Mouse (Mus musculus) bone marrow macrophage, adult 2 months (primary cell): ENCODE measurements around the gene Noxred1.

ENCODE experiments used
- CTCF ChIP-seq: IDR thresholded peaks from 2 replicates; pipeline ENCODE4 v1.5.1; 2012; ENCODE audit warnings: low read depth, mild to moderate bottlenecking, low read length, moderate library complexity
- POLR2A ChIP-seq: IDR thresholded peaks from 2 replicates; pipeline ENCODE4 v1.6.1; 2012; ENCODE audit warnings: mild to moderate bottlenecking, low read depth, low read length, borderline replicate concordance

DNA sequence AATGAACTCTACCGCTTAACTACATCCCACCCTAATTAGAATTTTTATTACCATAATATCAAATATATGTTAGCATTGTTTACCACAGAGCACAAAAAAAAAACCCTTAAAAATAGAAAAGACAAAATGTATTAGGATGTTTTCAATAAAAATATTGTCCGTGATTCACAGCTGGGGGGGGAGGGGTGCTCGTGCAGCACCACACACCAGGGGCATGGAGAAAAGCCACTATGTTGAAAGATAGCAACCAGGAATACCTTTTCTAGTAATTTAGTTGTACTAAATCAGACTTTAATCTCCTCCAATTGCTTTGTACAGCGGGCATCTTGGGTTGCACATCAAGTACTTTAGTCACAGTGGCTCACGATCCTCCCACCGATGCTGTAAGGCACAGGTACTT is 39.7 kb downstream of the Noxred1 start:
- TF ChIP-seq POLR2A (no peak), CTCF (no peak)
